Mouse (Mus musculus) G1E (cell line): ENCODE data around the gene Kpna7. TPM values are rescaled to one million over a fixed set of nuclear protein-coding genes. Genes with fewer than 3 reads are reported as not detected.

Experiments used
- ATAC-seq: 2 replicates; pipeline ENCODE4 v1.8.0; 2016; ENCODE audit warnings: mild to moderate bottlenecking; ENCODE audit not compliant: insufficient number of reproducible peaks, poor library complexity, low FRiP score, severe bottlenecking; ENCODE audit errors: extremely low read depth
- DNase-seq: peaks from one replicate; pipeline ENCODE4 v3.0.0; 2012; ENCODE audit warnings: low spot score
- H3K27me3 ChIP-seq: 2 replicates; pipeline ENCODE4 v1.6.1; 2012; ENCODE audit warnings: mild to moderate bottlenecking, low read length, inconsistent platforms; ENCODE audit not compliant: insufficient read depth
- H3K36me3 ChIP-seq: replicated peaks from 2 replicates; pipeline ENCODE3; 2012; ENCODE audit warnings: mild to moderate bottlenecking, inconsistent platforms
- H3K4me1 ChIP-seq: 2 replicates; pipeline ENCODE4 v1.6.1; 2012; ENCODE audit warnings: low read depth, low read length, inconsistent platforms, mixed read lengths; ENCODE audit not compliant: insufficient read depth
- H3K4me3 ChIP-seq: 2 replicates; pipeline ENCODE4 v1.5.1; 2012; ENCODE audit warnings: low read depth, mild to moderate bottlenecking, inconsistent platforms, low read length, moderate library complexity, mixed read lengths
- H3K9me3 ChIP-seq: replicated peaks from 2 replicates; pipeline ENCODE4 v1.6.1; 2012; ENCODE audit warnings: inconsistent platforms
- CTCF ChIP-seq: IDR thresholded peaks from 2 replicates; pipeline ENCODE4 v1.5.1; 2012; ENCODE audit warnings: low read depth, low read length, inconsistent platforms, mixed read lengths
- GATA1 ChIP-seq: IDR thresholded peaks from 2 replicates; pipeline ENCODE4 v1.6.1; 2012; ENCODE audit warnings: borderline replicate concordance, low read length, inconsistent platforms, mixed read lengths
- GATA2 ChIP-seq: IDR thresholded peaks from 2 replicates; pipeline ENCODE4 v1.6.1; 2012; ENCODE audit warnings: low read depth, low read length, inconsistent platforms, borderline replicate concordance
- POLR2AphosphoS5 ChIP-seq: IDR thresholded peaks from 2 replicates; pipeline ENCODE4 v1.6.1; 2012; ENCODE audit warnings: low read depth, low read length, inconsistent platforms; ENCODE audit not compliant: insufficient replicate concordance
- TAL1 ChIP-seq: conservative IDR thresholded peaks from 2 replicates; pipeline ENCODE4 v1.6.1; 2012; ENCODE audit warnings: low read depth, low read length, inconsistent platforms, mixed read lengths
- polyA plus RNA-seq: library from polyadenylated mRNA; stranded (reverse); fragments of >175 nt; gene quantifications from 2 replicates; pipeline ENCODE4 v1.2.3, GENCODE M21; 2012
- total RNA-seq, 2 experiments: library from RNA; stranded (forward) in 1 of 2; stranded (reverse) in 1 of 2; fragments of 200-1000 nt in 1 of 2; fragments of >200 nt in 1 of 2; fragmentation: Nextera tagmentation in 1 of 2; gene quantifications; 2 replicates each; pipeline ENCODE4 v1.2.3; 2014 to 2017

Kpna7 gene
- total and polyA plus RNA-seq, 3 experiments, result not detected

DNA sequence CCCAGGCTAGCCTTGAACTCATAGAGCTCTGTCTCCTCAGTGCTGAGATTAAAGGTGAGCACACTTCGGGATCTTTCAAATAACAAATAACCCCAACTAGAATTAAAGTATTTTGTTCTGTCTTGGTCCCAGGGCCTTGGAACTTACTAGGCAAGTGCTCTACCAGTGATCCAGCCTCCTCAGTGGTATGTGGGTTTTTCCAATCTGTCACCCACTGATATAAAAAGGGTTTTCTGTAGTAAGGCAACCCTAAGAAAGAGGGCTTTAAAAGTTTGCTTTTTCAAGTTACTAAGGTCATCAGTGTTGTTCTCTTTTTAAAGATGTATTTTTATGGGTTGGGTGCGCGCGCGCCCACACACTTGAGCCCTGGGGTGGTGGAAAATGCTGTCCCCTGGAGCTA, 31.9 kb upstream of the Kpna7 start:
- Histone ChIP-seq H3K36me3 (peaks cover 62% of the 10 kb centered on the region), H3K4me1 (peaks cover 76% of the 10 kb centered on the region)
- TF ChIP-seq TAL1, result no peak
- TF ChIP-seq CTCF, result no peak
- no peak for TF ChIP-seq POLR2AphosphoS5
- no peak for TF ChIP-seq GATA1
- no peak for TF ChIP-seq GATA2

DNA sequence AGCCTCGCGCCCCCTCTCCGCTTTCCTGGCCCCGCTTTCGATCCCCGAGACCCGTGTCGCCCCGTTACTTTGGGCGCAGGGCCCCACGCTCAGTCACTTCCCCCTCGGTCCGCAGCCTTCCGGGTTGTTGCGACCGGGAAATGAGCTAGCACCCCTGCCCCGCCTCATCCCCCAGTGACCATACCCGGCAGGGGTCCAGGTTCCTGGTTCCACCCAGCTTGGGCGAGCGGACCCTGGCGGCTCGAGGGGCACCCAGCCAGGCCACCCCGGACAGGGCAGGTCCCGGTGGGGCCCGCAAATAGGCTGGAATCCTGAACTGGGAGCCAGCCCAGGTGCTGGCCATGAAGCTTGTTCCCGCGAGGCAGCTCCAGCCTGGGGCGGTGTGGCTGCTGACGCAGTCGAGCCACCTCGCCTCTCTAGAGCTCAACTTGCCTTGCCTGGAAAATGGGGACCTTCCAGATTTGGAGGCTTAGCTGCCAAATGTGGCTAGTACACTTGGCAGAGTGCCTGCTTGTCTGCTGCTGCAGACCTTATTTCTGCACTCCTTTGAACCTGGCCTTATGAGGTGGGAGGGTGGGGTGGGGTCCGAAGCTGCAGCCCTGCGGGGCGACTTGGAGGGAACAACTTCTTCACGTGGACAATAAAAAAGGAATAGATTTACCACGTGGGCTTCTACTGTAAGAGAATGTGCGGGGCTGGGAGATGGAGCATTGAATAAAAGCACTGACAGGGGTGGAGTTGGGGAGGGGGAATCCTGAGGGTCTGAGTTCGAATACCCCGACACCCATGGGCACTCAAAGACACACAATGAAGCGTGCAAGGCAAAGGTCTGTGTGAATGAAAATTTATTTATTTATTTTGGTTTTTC, 31.0 kb upstream of the Kpna7 start:
- Histone ChIP-seq H3K4me1 (peaks cover 77% of the 10 kb centered on the region), H3K9me3 (peaks cover 8% of the 10 kb centered on the region), H3K27me3 (no peaks in the 10 kb centered on the region), H3K36me3 (peaks cover 62% of the 10 kb centered on the region), H3K4me3 (peak overlapping the region; percentile 90)
- ATAC-seq (0 out of 2 replicates have a peak, but pooled peaks have one; percentile 12), DNase-seq (peak; percentile 80)
- TF ChIP-seq CTCF (no peak), GATA2 (no peak), POLR2AphosphoS5 (no peak), TAL1 (no peak), GATA1 (no peak)

More for the DNA sequence above, 31.9 kb upstream of the Kpna7 start:
- H3K9me3 ChIP-seq, result peaks cover 8% of the 10 kb centered on the region
- H3K27me3 ChIP-seq, result no peaks in the 10 kb centered on the region
- DNase-seq (no peak), ATAC-seq (no peak)
- H3K4me3 ChIP-seq, result peak overlapping the region; percentile 90

DNA sequence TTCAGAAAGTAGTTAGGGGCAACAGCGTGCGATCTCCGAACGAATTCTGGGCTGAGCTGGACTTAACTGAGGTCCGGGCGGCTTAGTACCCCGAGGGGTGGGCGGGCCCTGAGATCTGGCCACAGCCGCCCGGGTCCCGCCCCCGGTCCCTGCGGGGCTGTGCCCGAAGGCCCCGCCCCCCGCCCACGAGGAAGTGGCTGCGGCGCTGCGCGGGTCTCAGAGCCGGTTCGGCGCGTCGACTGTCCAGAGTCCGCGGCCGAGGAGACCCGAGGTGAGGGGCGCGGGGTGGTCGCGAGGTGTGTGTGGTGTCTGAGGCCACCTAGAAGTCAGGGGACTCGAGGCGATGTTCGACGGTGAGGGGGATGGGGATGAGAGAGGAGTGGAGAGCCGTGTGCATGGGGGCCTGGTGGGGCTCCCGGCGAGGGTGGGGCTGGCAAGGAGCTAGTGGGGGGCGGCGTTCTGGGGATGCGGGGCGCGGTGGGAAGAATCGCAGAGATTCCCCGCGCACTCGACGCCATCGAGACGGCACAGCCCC, 30.3 kb upstream of the Kpna7 start, which contains the start of gene Arpc1b:
TSS of gene Arpc1b (plus strand) at position 145 of the 535 bp plus-strand sequence.
- peaks cover 7% of the 10 kb centered on the region for H3K9me3 ChIP-seq
- H3K4me1 ChIP-seq, result peaks cover 80% of the 10 kb centered on the region
- H3K27me3 ChIP-seq, result no peaks in the 10 kb centered on the region
- peak; percentile 77 for DNase-seq
- peaks cover 62% of the 10 kb centered on the region for H3K36me3 ChIP-seq
- TF ChIP-seq CTCF (no peak), GATA1 (no peak), GATA2 (no peak), POLR2AphosphoS5 (no peak), TAL1 (no peak)
- peak within 1 kb of the TSS; percentile 90 for H3K4me3 ChIP-seq
- ATAC-seq, result peak; percentile 31

DNA sequence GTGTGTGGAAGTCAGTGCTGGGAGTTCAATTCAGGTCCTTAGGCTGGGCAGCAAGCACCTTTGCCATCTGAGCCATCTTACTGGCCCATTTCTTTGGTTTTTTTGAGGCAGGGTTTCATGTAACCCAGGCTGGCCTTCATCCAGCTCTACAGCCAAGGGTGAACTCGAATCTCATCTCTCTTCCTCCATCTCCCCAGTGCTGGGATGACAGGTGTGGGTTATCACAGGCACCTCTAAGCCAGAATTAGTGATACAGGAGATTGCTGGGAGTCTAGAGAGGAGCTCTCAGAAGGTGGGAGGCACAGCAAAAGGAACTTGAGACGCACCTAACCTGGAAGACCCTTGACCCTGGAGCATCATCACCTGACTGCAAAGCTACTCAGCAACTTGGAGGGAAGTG, 29.6 kb upstream of the Kpna7 start:
- ATAC-seq (no peak), DNase-seq (no peak)
- Histone ChIP-seq H3K4me3 (peak overlapping the region; percentile 90; the same call in 1 of the 2 replicates), H3K9me3 (peaks cover 1% of the 10 kb centered on the region; the same call in 1 of the 2 replicates), H3K27me3 (no peaks in the 10 kb centered on the region), H3K36me3 (peaks cover 61% of the 10 kb centered on the region), H3K4me1 (peaks cover 80% of the 10 kb centered on the region)
- TF ChIP-seq POLR2AphosphoS5 (no peak), CTCF (no peak), GATA2 (no peak), GATA1 (no peak), TAL1 (no peak)

DNA sequence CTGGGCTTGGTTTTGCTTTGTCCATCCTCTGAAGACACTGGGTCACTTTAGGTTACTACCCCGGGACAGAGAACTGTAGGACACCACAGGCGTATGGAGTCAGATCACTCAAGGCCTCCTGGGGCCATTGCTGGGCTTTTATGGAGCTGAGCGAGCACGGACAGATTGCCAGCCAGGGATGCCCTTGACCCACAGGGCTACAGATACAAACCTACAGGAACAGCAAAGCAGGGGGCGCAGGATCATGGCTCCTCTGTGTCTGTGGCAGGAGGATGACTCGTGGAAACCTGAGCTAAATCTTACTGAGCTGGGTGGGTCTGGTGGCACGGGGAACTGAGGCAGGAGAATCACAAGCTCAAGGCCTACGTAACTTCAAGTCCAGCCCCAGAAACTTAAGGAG, 28.7 kb upstream of the Kpna7 start:
- H3K9me3 ChIP-seq, result no peaks in the 10 kb centered on the region
- H3K4me3 ChIP-seq, result no peak overlapping the region
- ATAC-seq (no peak), DNase-seq (no peak)
- peaks cover 61% of the 10 kb centered on the region for H3K36me3 ChIP-seq
- H3K27me3 ChIP-seq, result no peaks in the 10 kb centered on the region
- H3K4me1 ChIP-seq, result peaks cover 76% of the 10 kb centered on the region
- TF ChIP-seq CTCF (no peak), GATA2 (no peak), GATA1 (no peak), TAL1 (no peak), POLR2AphosphoS5 (no peak)

DNA sequence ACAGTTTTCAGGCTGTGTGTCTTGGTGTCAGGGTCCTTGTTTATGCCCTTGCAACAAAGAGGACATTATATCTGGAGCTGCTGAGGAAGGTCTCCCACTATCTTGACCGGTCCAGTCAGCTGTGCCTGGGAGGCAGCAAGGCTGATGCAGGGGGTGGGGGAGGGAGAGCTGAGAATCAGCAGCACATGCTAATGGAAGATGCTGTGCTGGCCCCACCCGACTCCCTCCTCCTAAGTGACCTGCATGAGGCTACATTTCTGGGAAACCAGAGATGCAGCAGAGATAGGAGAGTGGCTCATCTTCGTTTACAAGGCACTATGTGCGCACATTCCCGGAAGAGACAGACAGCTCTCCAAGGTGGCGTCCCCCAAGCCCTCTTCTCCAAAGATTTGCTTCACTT, 26.6 kb upstream of the Kpna7 start:
- Histone ChIP-seq H3K36me3 (peaks cover 73% of the 10 kb centered on the region), H3K4me3 (peak overlapping the region; percentile 22; the same call in 1 of the 2 replicates)
- ATAC-seq, result peak; percentile 51

More for the DNA sequence above, 26.6 kb upstream of the Kpna7 start:
- Histone ChIP-seq H3K9me3 (no peaks in the 10 kb centered on the region), H3K27me3 (no peaks in the 10 kb centered on the region), H3K4me1 (peaks cover 55% of the 10 kb centered on the region)
- peak; percentile 36 for DNase-seq
- no peak for TF ChIP-seq GATA2
- TF ChIP-seq CTCF, result no peak
- no peak for TF ChIP-seq TAL1
- no peak for TF ChIP-seq GATA1
- no peak for TF ChIP-seq POLR2AphosphoS5
